Mouse (Mus musculus): ENCODE measurements around the gene Kcnh2.
A peak's percentile ranks its signal among the peaks of the same experiment; 100 is the strongest.
"Not testable (repeated sequence)": the region's sequence is repeated elsewhere in the genome, so short reads cannot be mapped to it uniquely, and the experiment has no call there.

The Kcnh2 gene

DNA sequence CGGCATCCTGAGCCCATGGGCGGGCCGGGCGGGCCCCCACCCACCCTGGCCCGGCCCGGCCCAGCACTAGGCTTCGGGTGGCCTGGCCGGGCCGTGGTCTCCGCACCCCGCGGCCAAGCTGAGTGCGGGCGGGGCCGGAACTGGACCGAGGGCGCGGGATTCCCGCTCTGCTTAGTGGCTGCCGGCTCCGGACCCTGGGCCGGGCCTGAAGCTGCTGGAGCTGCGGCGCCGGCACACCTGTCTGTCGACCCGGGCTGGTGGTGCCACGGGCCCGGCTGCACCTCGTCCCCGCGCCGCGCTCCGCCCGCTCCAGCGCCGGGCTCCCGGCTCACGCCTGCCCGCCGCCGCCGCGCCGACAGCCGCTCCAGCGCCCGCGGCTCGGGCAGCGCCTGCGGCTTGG is at the start of gene Kcnh2:
Kcnh2 (minus strand) TSS at position 327 of the 400 bp plus-strand sequence.
- DNase-seq (ENCODE audit: low read depth), result no peak

DNA sequence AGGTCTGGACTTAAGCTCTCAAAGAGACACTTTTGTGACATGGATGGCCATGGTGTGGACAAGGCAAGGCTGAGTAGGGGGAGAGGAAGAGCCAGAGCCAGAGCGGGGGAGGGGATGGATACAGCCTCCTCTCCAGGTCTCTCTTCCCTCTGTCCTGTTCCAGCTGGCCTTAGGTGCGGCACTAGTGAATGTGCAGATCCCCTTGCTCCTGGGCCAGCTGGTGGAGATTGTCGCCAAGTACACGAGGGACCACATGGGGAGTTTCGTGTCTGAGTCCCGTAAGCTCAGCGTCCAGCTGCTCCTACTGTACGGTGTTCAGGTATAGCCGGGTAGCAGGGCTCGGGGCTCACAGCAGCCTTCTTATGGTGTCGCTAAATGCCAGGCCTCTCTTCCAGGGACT is 49.0 kb upstream of the Kcnh2 start:
- DNase-seq (ENCODE audit: low read depth), result no peak

GRCm38 (mm10) chr5:24399686-24400085 is 48.3 kb upstream of the Kcnh2 start:
- no peak for DNase-seq (ENCODE audit: low read depth)

DNA sequence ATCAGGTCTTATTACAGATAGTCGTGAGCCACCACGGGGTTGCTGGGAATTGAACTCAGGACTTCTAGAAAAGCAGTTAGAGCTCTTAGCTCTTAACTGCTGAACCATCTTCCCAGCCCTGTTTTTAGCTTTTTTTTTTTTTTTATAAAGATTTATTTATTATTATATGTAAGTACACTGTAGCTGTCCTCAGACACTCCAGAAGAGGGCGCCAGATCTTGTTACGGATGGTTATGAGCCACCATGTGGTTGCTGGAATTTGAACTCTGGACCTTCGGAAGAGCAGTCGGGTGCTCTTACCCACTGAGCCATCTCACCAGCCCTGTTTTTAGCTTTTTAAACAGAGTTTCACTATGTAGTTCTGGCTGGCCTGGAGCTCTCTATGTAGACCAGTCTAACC is 44.9 kb upstream of the Kcnh2 start:
- DNase-seq (ENCODE audit: low read depth), result not testable (repeated sequence)

- peak; percentile 90 for DNase-seq (ENCODE audit: low read depth)
Measured at GRCm38 (mm10) chr5:24394165-24394894, 42.9 kb upstream of the Kcnh2 start.

DNA sequence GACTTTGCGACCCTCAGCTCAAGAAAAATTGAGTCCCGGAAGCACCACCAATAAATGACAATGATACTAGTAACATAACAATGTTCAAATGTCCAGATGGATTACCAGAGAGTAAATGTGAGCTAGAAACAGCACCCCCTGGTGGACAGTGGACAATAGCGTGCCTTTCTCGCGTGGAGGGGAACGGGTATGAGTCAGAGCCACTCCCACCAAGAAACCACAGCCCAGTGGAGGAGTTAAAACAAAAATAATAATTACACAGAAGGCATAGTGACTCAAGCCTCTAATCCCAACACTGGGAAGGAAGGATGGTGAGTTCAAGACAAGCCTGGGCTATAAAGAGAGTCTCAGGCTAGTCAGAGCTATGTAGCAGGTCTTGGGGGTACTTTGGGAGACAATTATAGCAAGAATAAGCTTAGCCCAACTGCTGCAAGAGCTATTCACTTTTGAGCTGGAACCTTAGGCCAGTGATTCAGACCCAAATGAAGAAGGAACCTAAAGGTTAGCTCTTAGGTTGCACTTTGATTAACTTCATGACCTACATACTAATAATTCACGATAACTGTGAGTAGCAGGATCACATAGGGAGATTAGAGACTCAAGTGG is 42.1 kb upstream of the Kcnh2 start, which contains the start of gene Abcb8:
Abcb8 (plus strand) TSS at position 272 of the 606 bp plus-strand sequence.
- DNase-seq (ENCODE audit: low read depth), result peak; percentile 95

GRCm38 (mm10) chr5:24392724-24393123 is 41.3 kb upstream of the Kcnh2 start:
- DNase-seq (ENCODE audit: low read depth), result no peak

DNA sequence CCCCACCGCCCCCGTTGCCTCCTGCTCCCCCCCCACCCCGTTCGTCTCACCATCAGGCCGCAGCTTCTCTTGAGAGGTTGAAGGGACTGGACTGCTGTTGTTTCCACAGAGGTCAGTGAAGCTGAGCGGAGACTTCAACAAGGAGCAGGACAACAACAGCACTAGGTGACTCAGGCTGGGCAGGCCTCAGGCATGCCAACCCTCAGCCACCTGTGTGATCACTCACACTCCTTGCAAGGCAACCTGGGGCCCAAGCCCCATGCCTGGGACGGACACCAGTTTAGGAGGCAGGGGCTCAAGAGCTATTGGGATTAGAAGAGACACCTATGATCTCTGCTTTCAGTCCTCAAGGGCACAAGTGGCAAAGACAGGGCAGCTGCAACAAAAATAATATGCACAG is 40.5 kb upstream of the Kcnh2 start, which contains the start of gene Atg9b:
Atg9b (minus strand) TSS at position 280 of the 400 bp plus-strand sequence.
- DNase-seq (ENCODE audit: low read depth), result no peak

DNA sequence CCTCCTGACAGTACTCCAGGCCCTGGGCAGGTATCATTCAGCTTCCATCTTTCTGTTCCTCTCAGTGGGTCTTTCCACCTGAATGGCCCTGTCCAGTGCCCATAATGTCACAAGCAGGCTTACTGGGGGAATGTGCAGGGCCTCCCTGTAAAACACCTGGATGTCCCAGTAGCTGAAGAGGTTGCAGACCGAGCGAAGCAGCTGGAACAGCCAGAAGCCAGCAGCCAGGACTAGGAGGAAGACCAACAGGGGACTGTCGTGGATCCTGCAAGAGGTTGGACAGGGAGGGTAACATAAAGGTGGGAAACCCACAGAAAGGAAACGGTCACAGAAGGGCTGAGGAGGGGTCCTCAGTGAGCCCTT is 38.2 kb upstream of the Kcnh2 start:
- DNase-seq (ENCODE audit: low read depth), result no peak

DNA sequence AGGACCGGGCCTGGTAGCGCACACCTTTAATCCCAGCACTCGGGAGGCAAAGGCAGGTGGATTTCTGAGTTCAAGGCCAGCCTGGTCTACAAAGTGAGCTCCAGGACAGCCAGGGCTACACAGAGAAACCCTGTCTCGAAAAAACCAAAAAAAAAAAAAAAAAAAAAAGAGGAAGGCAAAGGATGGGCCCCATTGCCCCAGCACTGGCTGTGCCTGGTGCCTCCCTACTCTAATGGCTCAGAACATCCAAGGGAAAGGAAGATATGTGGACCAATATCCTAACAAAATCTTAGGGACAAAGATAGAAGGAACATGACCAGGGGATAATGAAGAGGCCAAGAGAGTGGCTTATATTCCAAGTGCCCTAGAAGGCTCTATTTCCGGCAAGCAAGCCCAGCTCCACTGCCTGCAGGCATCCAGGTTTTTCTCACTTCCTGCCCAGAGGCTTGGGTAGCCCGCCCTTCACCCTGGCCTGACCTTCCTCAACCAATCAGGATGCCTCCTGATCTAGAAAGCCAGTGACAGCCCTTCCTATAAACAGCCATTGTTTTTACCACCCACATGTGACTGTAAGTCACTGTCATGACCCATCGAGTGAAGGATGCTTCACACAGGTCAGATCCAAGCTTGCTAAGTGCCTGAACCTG is 37.7 kb upstream of the Kcnh2 start:
- DNase-seq (ENCODE audit: low read depth), result no peak

DNA sequence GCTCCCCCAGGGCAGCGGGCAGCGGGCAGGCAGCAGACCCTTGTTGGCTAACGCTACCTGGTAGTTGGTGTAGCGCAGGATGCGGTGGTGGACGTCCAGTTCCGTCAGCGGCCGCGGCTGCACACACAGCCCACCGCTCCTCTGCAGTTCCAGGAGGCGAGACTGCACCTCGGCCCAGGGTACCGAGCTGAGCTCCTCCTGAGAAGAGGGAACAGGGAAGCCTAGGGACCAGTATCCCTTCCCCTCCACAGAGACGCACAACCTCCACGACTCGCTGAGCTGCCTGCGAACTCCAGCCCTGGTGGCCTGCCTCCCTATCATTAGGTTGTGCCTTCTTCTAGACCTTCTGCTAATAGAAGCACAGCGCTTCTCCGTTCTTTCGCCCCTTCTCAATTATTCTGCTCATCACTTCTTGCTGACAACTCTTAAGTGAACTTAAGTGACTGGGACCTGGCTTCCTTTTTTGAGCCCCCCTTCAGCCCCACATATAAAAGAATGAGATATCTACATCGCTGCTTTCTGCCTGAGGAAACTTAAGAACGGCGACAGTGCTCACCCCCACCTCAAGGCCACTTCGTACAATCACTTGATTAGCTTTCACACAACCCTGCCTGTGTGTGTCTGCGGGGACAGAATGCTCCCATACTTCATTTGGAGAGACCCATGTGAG is 37.0 kb upstream of the Kcnh2 start:
- no peak for DNase-seq (ENCODE audit: low read depth)

DNA sequence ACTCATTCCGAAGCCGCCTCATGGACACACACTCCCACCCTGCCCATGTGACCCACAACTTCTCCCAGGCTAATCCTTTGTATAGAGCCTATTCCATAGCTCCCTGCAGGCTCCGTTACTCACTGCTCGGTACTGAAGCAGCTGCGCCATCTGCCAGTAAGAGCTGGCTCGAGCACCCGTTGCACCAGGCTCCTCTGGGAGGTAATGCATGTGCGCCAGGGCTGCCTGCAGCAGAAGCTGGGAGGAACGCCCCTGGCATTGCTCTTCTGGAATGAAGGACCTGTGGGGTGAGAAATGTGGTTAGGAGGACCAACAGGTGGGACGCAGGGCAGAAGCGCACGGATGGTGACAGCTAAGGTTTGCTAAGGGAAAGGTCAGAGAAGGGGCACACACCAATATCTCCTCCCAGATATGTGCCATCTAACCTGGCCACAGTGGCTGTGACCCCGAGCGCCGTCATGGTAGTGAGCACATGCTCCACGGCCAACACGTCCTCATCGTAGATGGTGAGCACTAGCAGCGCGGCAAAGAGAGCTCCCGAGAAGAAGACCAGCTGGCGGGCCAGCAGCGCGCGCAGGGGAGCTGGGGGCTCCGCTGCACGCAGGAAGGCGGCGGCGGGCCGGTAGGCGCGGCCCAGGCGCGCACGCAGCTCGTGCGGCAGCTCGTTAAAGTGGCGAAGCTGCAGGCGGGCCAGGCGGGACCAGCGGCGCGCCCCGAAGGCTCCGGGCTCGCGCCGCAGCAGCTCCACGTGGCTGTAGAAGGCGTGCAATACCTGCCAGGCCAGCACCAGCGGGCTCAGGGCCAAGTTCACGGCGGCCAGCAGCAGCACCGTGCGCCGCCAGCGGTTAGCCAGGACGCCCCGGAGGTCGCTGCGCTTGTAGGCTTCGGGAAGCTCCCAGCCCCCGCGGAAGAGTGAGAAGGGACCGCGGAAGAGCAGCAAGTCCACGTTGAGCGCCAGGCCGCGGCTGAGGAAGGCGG is 36.1 kb upstream of the Kcnh2 start:
- DNase-seq (ENCODE audit: low read depth), result no peak

GRCm38 (mm10) chr5:24385887-24386550 is 34.6 kb upstream of the Kcnh2 start:
- no peak for DNase-seq (ENCODE audit: low read depth)

- DNase-seq (ENCODE audit: low read depth), result no peak
Measured at GRCm38 (mm10) chr5:24385374-24385773, 34.0 kb upstream of the Kcnh2 start.

DNA sequence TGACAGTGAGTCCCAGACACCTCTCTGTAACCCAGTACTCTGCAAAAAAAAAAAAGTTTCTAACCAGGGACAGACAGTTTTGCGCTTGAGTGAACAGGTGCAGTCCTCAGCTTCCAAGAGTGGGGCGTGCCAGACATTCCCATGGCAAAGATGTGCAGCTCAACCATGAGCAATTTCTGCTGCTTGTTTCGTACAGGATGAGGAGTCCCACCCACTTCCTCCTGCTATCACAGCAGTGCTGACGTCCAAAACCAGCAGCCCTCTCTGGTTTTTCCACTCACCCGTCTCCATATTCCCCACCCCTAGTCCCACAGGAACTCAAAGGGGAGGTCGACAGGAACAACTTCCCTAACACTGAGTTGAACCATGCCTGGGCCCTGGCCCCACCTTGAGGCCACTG is 33.0 kb upstream of the Kcnh2 start:
- DNase-seq (ENCODE audit: low read depth), result no peak

GRCm38 (mm10) chr5:24383026-24383859 is 31.8 kb upstream of the Kcnh2 start:
- DNase-seq (ENCODE audit: low read depth), result peak; percentile 96

DNA sequence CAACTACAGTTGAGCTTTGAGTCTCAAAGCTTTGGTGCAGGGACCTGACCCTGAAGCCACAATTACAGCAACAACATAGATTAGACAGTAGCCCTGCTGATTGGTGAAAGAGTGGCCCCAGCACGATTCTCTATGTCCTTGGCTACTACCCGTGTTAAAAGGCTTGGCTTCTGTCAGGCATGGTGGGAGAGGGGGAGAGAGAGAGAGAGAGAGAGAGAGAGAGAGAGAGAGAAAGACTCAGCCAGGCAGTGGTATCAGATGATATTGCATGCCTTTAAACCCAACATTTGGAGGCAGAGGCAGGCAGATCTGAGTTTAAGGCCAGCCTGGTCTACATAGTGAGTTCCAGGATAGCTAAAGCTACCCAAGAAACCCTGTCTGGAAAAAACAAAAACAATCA is 30.6 kb upstream of the Kcnh2 start:
- DNase-seq (ENCODE audit: low read depth), result no peak

DNA sequence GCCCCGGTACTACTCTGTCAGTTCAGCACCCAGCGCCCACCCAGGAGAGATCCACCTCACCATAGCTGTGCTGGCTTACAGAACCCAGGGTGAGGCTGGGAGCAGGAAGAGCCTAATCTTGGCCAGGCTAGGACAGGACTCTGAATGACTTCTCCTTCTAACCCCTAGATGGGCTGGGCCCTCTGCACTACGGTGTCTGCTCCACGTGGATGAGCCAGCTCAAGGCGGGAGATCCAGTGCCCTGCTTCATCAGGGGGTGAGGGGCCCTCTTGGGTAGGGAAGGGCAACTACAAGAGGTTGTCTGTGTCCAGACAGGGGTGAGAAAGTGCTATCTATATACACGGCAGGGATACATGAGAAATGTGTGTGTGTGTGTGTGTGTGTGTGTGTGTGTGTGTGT is 30.1 kb upstream of the Kcnh2 start:
- no peak for DNase-seq (ENCODE audit: low read depth)

DNA sequence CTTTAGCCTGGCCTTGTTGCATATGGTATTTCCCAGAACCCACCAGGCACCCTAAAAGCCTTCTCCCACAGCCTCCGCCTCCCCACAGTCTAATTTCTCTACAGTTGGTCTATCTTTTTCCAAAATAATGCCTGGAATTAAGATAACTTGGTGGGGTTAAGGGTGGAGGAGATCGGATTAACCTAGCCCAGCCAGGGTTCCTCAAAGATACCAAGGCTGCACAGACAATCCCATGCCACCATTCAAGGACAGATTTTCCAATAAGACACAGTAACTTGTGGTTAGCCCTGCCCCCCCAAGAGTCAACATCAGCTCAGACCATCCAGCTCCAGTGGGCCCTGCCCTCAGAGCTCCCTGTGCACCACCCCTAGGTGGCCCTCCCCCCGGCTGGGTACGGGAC is 29.1 kb upstream of the Kcnh2 start:
- DNase-seq (ENCODE audit: low read depth), result no peak

DNA sequence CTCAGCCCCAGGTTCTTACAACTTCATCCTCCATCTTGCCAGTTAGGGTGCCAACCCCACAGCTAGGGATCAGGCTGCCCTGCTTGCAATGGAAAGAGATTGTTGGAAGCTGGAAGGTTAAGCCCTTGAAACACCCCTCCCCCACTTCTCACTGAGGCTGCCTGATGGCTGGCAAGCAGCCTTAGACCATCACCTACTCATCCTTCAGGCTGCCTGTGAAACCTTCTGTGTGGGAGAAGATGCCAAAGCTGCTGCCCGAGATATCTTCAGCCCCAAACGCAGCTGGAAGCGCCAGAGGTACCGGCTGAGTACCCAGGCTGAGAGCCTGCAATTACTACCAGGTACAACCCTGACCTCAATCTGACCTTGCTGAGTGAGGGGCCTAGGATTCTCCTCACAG is 28.1 kb upstream of the Kcnh2 start:
- DNase-seq (ENCODE audit: low read depth), result no peak

Data from c-Kit-positive CD71-negative TER-119-negative erythroid progenitor cells, embryonic 14.5 days (primary cell).